Mouse (Mus musculus) olfactory bulb, adult 2 months (tissue): ENCODE measurements around the gene Sqstm1.

ENCODE experiments used
- CTCF ChIP-seq: fragments of 200-500 bp; IDR thresholded peaks from 2 replicates; pipeline ENCODE4 v1.5.1; 2012; ENCODE audit warnings: low read depth, mild to moderate bottlenecking, low read length, moderate library complexity; ENCODE audit not compliant: insufficient read depth
- POLR2A ChIP-seq: fragments of 200-500 bp; IDR thresholded peaks from 2 replicates; pipeline ENCODE4 v1.6.1; 2012; ENCODE audit warnings: mild to moderate bottlenecking, low read depth, low read length, moderate library complexity; ENCODE audit not compliant: insufficient read depth

- no peak for TF ChIP-seq POLR2A
- no peak for TF ChIP-seq CTCF
Observed at GRCm38 (mm10) chr11:50155785-50156184, 54.8 kb downstream of the Sqstm1 start.
